Mouse (Mus musculus) erythroblast, embryonic 14.5 days (primary cell): ENCODE data around the gene 5830411N06Rik.

Experiments
- GATA1 ChIP-seq: IDR thresholded peaks from 2 replicates; pipeline ENCODE4 v1.6.1; 2012; ENCODE audit warnings: low read length, inconsistent platforms, mixed read lengths
- TAL1 ChIP-seq: IDR thresholded peaks from 3 replicates; pipeline ENCODE4 v1.6.1; 2012; ENCODE audit warnings: low read length, inconsistent platforms, mixed read lengths

DNA sequence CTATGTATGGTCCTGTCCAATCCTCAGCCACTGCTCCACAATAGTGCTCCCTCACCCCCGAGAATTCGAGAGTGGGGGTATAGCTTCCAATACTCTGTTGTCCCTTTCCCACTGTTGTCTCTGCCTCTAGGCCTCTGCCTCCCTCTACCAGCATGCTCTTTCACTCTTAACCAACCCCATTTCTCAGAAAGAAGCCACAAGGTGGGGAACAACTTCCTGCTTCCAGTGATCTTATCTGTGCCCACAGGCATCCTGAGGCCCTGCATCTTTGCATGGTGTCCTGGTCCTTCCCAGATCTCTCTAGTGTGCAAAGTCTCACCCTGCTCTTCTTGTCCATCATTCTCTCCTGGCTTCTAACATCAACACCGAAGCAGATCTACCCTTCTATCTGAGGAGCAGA lies 40.2 kb upstream of the 5830411N06Rik start:
- TF ChIP-seq GATA1 (no peak), TAL1 (no peak)
